Mouse (Mus musculus) midbrain, embryonic 11.5 days (tissue): ENCODE data around the gene Rnf24. TPM values are rescaled to one million over a fixed set of nuclear protein-coding genes. Genes with fewer than 3 reads are reported as not detected.
A peak's percentile ranks its signal among the peaks of the same experiment; 100 is the strongest.

ENCODE experiments used
- microRNA-seq: library from miRNA; unstranded; fragments of <30 nt; microRNA quantifications from one replicate; pipeline ENCODE4, GENCODE M21; 2017
- polyA plus RNA-seq: library from polyadenylated mRNA; unstranded; fragments of >200 nt; fragmentation: Nextera tagmentation; extraction: Ambion mirVana; gene quantifications from 2 replicates; pipeline ENCODE4 v1.2.1, GENCODE M21; 2014

The Rnf24 gene
- polyA plus RNA-seq, 1 experiment from 2014 or later: 9.2 TPM

Small RNAs within 50 kb of the gene (microRNA-seq; reads per million reads assigned to microRNA genes)
- gene Mir103-2: 124 reads per million, percentile 56 among the genes with 10 or more reads in this experiment

Other genes with a start within 250 kb of the Rnf24 start
- gene Hspa12b, start 225.6 kb downstream of the Rnf24 start, polyA plus RNA-seq: 2.9 and 3.3 TPM in 2 replicates
- not detected in 2 replicates for gene Gm11037, start 219.4 kb downstream of the Rnf24 start, polyA plus RNA-seq
- gene 1700037H04Rik, start 192.8 kb downstream of the Rnf24 start, polyA plus RNA-seq: 112 and 122 TPM in 2 replicates
- 8.7 and 9.5 TPM in 2 replicates for gene Cenpb, start 172.8 kb downstream of the Rnf24 start, polyA plus RNA-seq
- 122 and 130 TPM in 2 replicates for gene Cdc25b, start 165.9 kb downstream of the Rnf24 start, polyA plus RNA-seq
- gene Spef1, start 165.6 kb downstream of the Rnf24 start, polyA plus RNA-seq: 6.3 and 7.1 TPM in 2 replicates
- gene Ap5s1, start 145.8 kb downstream of the Rnf24 start, polyA plus RNA-seq: 26.6 and 29.4 TPM in 2 replicates
- gene Mavs, start 118.8 kb downstream of the Rnf24 start, polyA plus RNA-seq: 11.0 and 13.3 TPM in 2 replicates
- 61.1 and 70.3 TPM in 2 replicates for gene Pank2, start 90.4 kb downstream of the Rnf24 start, polyA plus RNA-seq
- 26.2 and 26.9 TPM in 2 replicates for gene Smox, start 138.6 kb upstream of the Rnf24 start, polyA plus RNA-seq
- 0.19 and 0.34 TPM in 2 replicates for gene Adra1d, start 209.4 kb upstream of the Rnf24 start, polyA plus RNA-seq